Mouse (Mus musculus): ENCODE results near the gene Ndufb4. TPM values are rescaled to one million over a fixed set of nuclear protein-coding genes. Genes with fewer than 3 reads are reported as not detected.

Ndufb4 gene
- total RNA-seq, 2 experiments from 2014 or later = 107 to 122 TPM

Other genes with a start within 250 kb of the Ndufb4 start
- 10 to 100 TPM; 12.2 to 13.2 TPM for gene Gtf2e1, start 114.7 kb downstream of the Ndufb4 start, total RNA-seq (2021)
- gene Rabl3, start 114.6 kb downstream of the Ndufb4 start, total RNA-seq (2021) = 10 to 100 TPM; 12.5 to 12.9 TPM
- 1 to 10 TPM in 1 of 2 experiments, not detected in 1; 1.1 TPM for gene Hgd, start 74.3 kb downstream of the Ndufb4 start, total RNA-seq (2021)
- gene Fstl1, start 122.4 kb upstream of the Ndufb4 start, total RNA-seq (2021) = 100 to 1,000 TPM; 710 to 767 TPM
- gene Gm36028, start 206.7 kb upstream of the Ndufb4 start, total RNA-seq (2021) = not detected
- 10 to 100 TPM; 65.5 to 68.2 TPM for gene Lrrc58, start 213.9 kb upstream of the Ndufb4 start, total RNA-seq (2021)